In genomic region chr5:136041666-136042065, GRCm38 (mm10) we compare ENCODE assay signal across 20 mouse cellular contexts. TPM values are rescaled to one million over a fixed set of nuclear protein-coding genes. Genes with fewer than 3 reads are reported as not detected.
"Had no signal": no experiment of that assay in that cellular context is flagged by ENCODE, and none has a peak within 500 bp of the region (broad histone marks: within the 10 kb centered on the region; RNA-seq: fewer than 3 reads in every experiment).

No protein-coding gene starts in this region.

- DNase-seq: lung, adult 18-20 months; lung, embryonic 14.5 days; lung, postnatal 4 days; midbrain, embryonic 14.5 days; right cerebral cortex, postnatal 14 days; thymus, adult 2 months; thymus, postnatal 25 days; thymus, postnatal 4 days had no signal

- H3K27ac ChIP-seq: midbrain, embryonic 10.5 days; midbrain, embryonic 12.5 days; neural tube, embryonic 12.5 days; stomach, embryonic 15.5 days; stomach, postnatal 0 days had no signal

- H3K9me3 ChIP-seq: midbrain, embryonic 10.5 days; midbrain, embryonic 12.5 days; stomach, embryonic 15.5 days had no signal

- H3K9ac ChIP-seq: lung, embryonic 14.5 days; midbrain, embryonic 12.5 days; neural tube, embryonic 12.5 days; stomach, embryonic 15.5 days had no signal

- H3K4me1 ChIP-seq: midbrain, embryonic 12.5 days; neural tube, embryonic 12.5 days had no signal

- H3K4me2 ChIP-seq: lung, embryonic 14.5 days; midbrain, embryonic 12.5 days; neural tube, embryonic 12.5 days; stomach, embryonic 15.5 days had no signal

- H3K27me3 ChIP-seq: midbrain, embryonic 12.5 days; neural tube, embryonic 12.5 days; stomach, embryonic 15.5 days had no signal

- H3K36me3 ChIP-seq: midbrain, embryonic 10.5 days; midbrain, embryonic 12.5 days; neural tube, embryonic 12.5 days; stomach, embryonic 15.5 days had no signal

- H3K4me3 ChIP-seq: midbrain, embryonic 10.5 days; midbrain, embryonic 12.5 days; neural tube, embryonic 12.5 days; stomach, embryonic 15.5 days had no signal

RNA-seq across cellular contexts. Expression of gene Upk3b, which starts 3.4 kb away (rescaled TPM):
- total RNA-seq: megakaryocyte, adult 5-6 weeks; megakaryocyte-erythroid progenitor cell, adult 5-6 weeks; midbrain, postnatal 0 days; monocyte, adult 5-6 weeks; neutrophil, adult 5-6 weeks had no signal
- polyA plus RNA-seq: midbrain, embryonic 10.5 days; midbrain, embryonic 14.5 days; midbrain, postnatal 0 days; neural tube, embryonic 14.5 days had no signal

RNA-seq across cellular contexts. Expression of gene Upk3bl, which starts 12.6 kb away (rescaled TPM):
- total RNA-seq: megakaryocyte, adult 5-6 weeks; megakaryocyte-erythroid progenitor cell, adult 5-6 weeks; midbrain, postnatal 0 days; monocyte, adult 5-6 weeks had no signal
- polyA plus RNA-seq: midbrain, embryonic 14.5 days; midbrain, postnatal 0 days; neural tube, embryonic 14.5 days; spleen, adult 2 months had no signal
